Mouse (Mus musculus) heart, adult 8-10 months (tissue): ENCODE data around the gene Gpx4. TPM values are rescaled to one million over a fixed set of nuclear protein-coding genes. Genes with fewer than 3 reads are reported as not detected.

Experiments
- DNase-seq: peaks from one replicate; pipeline ENCODE4 v3.0.0; 2022; ENCODE audit warnings: low spot score
- total RNA-seq, 4 experiments: library from RNA; stranded (reverse); gene quantifications; 2 replicates each; pipeline ENCODE4 v1.2.4; 2022

Gpx4 gene
- total RNA-seq: 1,000 to 10,000 TPM; 1,048 to 1,125 (median 1,067) TPM

GRCm38 (mm10) chr10:80047041-80047565, at the start of gene Gpx4:
TSS of gene Gpx4 (plus strand) at chr10:80047166.
- no peak for DNase-seq

GRCm38 (mm10) chr10:79997819-79998218, 49.1 kb upstream of the Gpx4 start:
- no peak for DNase-seq

GRCm38 (mm10) chr10:80001945-80002344, 45.0 kb upstream of the Gpx4 start:
- DNase-seq: no peak

GRCm38 (mm10) chr10:80002829-80003228, 44.1 kb upstream of the Gpx4 start:
- DNase-seq: no peak

GRCm38 (mm10) chr10:80003374-80004232, 43.4 kb upstream of the Gpx4 start:
- no peak for DNase-seq

- no peak for DNase-seq
These were observed 42.7 kb upstream of the Gpx4 start for GRCm38 (mm10) chr10:80004233-80004705.

- no peak for DNase-seq
These were observed 35.2 kb upstream of the Gpx4 start for GRCm38 (mm10) chr10:80011740-80012139.

GRCm38 (mm10) chr10:80013609-80014008, 33.4 kb upstream of the Gpx4 start:
- DNase-seq: no peak

GRCm38 (mm10) chr10:80014484-80015290, 32.3 kb upstream of the Gpx4 start:
- no peak for DNase-seq

GRCm38 (mm10) chr10:80015583-80015982, 31.4 kb upstream of the Gpx4 start:
- no peak for DNase-seq

- no peak for DNase-seq
These were observed 30.5 kb upstream of the Gpx4 start, which contains the start of gene Arhgap45 for GRCm38 (mm10) chr10:80016511-80016910. TSS of gene Arhgap45 (plus strand) at chr10:80016653.

GRCm38 (mm10) chr10:80016931-80017330, 30.0 kb upstream of the Gpx4 start:
- no peak for DNase-seq

- no peak for DNase-seq
These were observed 29.6 kb upstream of the Gpx4 start for GRCm38 (mm10) chr10:80017361-80017760.

GRCm38 (mm10) chr10:80017771-80018170, 29.2 kb upstream of the Gpx4 start:
- DNase-seq: no peak

GRCm38 (mm10) chr10:80018739-80019297, 28.1 kb upstream of the Gpx4 start:
- DNase-seq: no peak

GRCm38 (mm10) chr10:80019471-80020131, 27.4 kb upstream of the Gpx4 start:
- no peak for DNase-seq

GRCm38 (mm10) chr10:80020191-80020590, 26.8 kb upstream of the Gpx4 start:
- no peak for DNase-seq

GRCm38 (mm10) chr10:80020603-80021319, 26.2 kb upstream of the Gpx4 start:
- no peak for DNase-seq

- no peak for DNase-seq
These were observed 25.7 kb upstream of the Gpx4 start for GRCm38 (mm10) chr10:80021320-80021641.

GRCm38 (mm10) chr10:80022164-80022563, 24.8 kb upstream of the Gpx4 start:
- DNase-seq: no peak

- no peak for DNase-seq
These were observed 24.2 kb upstream of the Gpx4 start for GRCm38 (mm10) chr10:80022806-80023205.
